Mouse (Mus musculus) embryonic facial prominence, embryonic 10.5 days (tissue): Measurements from ENCODE around the gene Scarf1. TPM values are rescaled to one million over a fixed set of nuclear protein-coding genes. Genes with fewer than 3 reads are reported as not detected.

Source experiments
- DNase-seq: peaks from one replicate; pipeline ENCODE4 v3.0.0-alpha.2; 2017; ENCODE audit warnings: low spot score
- H3K27ac ChIP-seq: fragments of 300-500 bp; sonication (generic); replicated peaks from 2 replicates; pipeline ENCODE4 v1.5.1; 2016; ENCODE audit warnings: mild to moderate bottlenecking
- H3K27me3 ChIP-seq: fragments of 300-500 bp; sonication (generic); replicated peaks from 2 replicates; pipeline ENCODE4 v1.6.1; 2016; ENCODE audit warnings: low read depth, mild to moderate bottlenecking; ENCODE audit not compliant: poor library complexity, severe bottlenecking
- H3K36me3 ChIP-seq: fragments of 300-500 bp; sonication (generic); replicated peaks from 2 replicates; pipeline ENCODE4 v1.6.1; 2016; ENCODE audit warnings: mild to moderate bottlenecking, moderate library complexity
- H3K4me1 ChIP-seq: fragments of 300-500 bp; sonication (generic); 2 replicates; pipeline ENCODE4 v1.6.1; 2016
- H3K4me3 ChIP-seq: fragments of 300-500 bp; sonication (generic); 2 replicates; pipeline ENCODE4 v1.5.1; 2016; ENCODE audit warnings: mild to moderate bottlenecking, moderate library complexity
- H3K9me3 ChIP-seq: fragments of 300-500 bp; sonication (generic); 2 replicates; pipeline ENCODE4 v1.6.1; 2016; ENCODE audit warnings: mild to moderate bottlenecking
- WGBS: fragments of 180-500 bp; shearing (Covaris S2); methylation state at CpG from one replicate; pipeline ENCODE4 v1.1.7; 2016; 5-methylcytosine and 5-hydroxymethylcytosine counted together
- polyA plus RNA-seq: library from polyadenylated mRNA; unstranded; fragments of >200 nt; fragmentation: Nextera tagmentation; extraction: Ambion mirVana; gene quantifications from 2 replicates; pipeline ENCODE4 v1.2.1, GENCODE M21; 2016

Scarf1 gene
- polyA plus RNA-seq, 1 experiment from 2014 or later = 4.8 TPM

- H3K4me3 ChIP-seq = no peak overlapping the region
Observed at GRCm38 (mm10) chr11:75519834-75520633, 6.7 kb downstream of the Scarf1 start.

GRCm38 (mm10) chr11:75521609-75522008 is 8.3 kb downstream of the Scarf1 start:
- H3K27me3 ChIP-seq = no peaks in the 10 kb centered on the region
- no peak overlapping the region for H3K27ac ChIP-seq
- H3K36me3 ChIP-seq = no peaks in the 10 kb centered on the region
- H3K4me1 ChIP-seq = no peaks in the 10 kb centered on the region
- no peak overlapping the region for H3K4me3 ChIP-seq
- H3K9me3 ChIP-seq = no peaks in the 10 kb centered on the region
- no peak for DNase-seq
- WGBS = 86% methylated on average over 4 of the region's 4 CpGs

More at GRCm38 (mm10) chr11:75519834-75520633, 6.7 kb downstream of the Scarf1 start:
- no peaks in the 10 kb centered on the region for H3K27me3 ChIP-seq
- H3K9me3 ChIP-seq = no peaks in the 10 kb centered on the region
- no peak overlapping the region for H3K27ac ChIP-seq
- no peak for DNase-seq
- 81% methylated on average over 15 of the region's 15 CpGs for WGBS
- H3K4me1 ChIP-seq = no peaks in the 10 kb centered on the region
- H3K36me3 ChIP-seq = 0 out of 2 replicates have a peak, but pooled peaks cover 3% of the 10 kb centered on the region

- no peak overlapping the region for H3K27ac ChIP-seq
- no peaks in the 10 kb centered on the region for H3K4me1 ChIP-seq
- no peak for DNase-seq
- H3K4me3 ChIP-seq = no peak overlapping the region
- H3K27me3 ChIP-seq = no peaks in the 10 kb centered on the region
- H3K36me3 ChIP-seq = no peaks in the 10 kb centered on the region
- no peaks in the 10 kb centered on the region for H3K9me3 ChIP-seq
- 87% methylated on average over 2 of the region's 2 CpGs for WGBS
Observed at GRCm38 (mm10) chr11:75522793-75523192, 9.5 kb downstream of the Scarf1 start.

GRCm38 (mm10) chr11:75525531-75526125 is 12.3 kb downstream of the Scarf1 start:
- Histone ChIP-seq H3K4me1 (no peaks in the 10 kb centered on the region), H3K36me3 (no peaks in the 10 kb centered on the region), H3K27ac (no peak overlapping the region), H3K4me3 (no peak overlapping the region), H3K9me3 (no peaks in the 10 kb centered on the region), H3K27me3 (no peaks in the 10 kb centered on the region)
- WGBS = 83% methylated on average over 15 of the region's 15 CpGs
- DNase-seq = no peak

GRCm38 (mm10) chr11:75526943-75527342 is 13.6 kb downstream of the Scarf1 start:
- H3K4me3 ChIP-seq = no peak overlapping the region
- H3K36me3 ChIP-seq = no peaks in the 10 kb centered on the region
- no peaks in the 10 kb centered on the region for H3K9me3 ChIP-seq
- 90% methylated on average over 6 of the region's 6 CpGs for WGBS
- DNase-seq = no peak
- H3K4me1 ChIP-seq = peaks cover 5% of the 10 kb centered on the region
- no peak overlapping the region for H3K27ac ChIP-seq
- H3K27me3 ChIP-seq = no peaks in the 10 kb centered on the region

- 53% methylated on average over 4 of the region's 4 CpGs for WGBS
- H3K4me1 ChIP-seq = peaks cover 15% of the 10 kb centered on the region
Observed at GRCm38 (mm10) chr11:75529771-75530170, 16.4 kb downstream of the Scarf1 start.

GRCm38 (mm10) chr11:75530325-75530724 is 17.0 kb downstream of the Scarf1 start:
- peaks cover 21% of the 10 kb centered on the region for H3K4me1 ChIP-seq
- H3K9me3 ChIP-seq = no peaks in the 10 kb centered on the region
- peak overlapping the region; percentile 69 for H3K4me3 ChIP-seq
- WGBS = 1% methylated on average over 10 of the region's 10 CpGs
- no peaks in the 10 kb centered on the region for H3K36me3 ChIP-seq
- H3K27me3 ChIP-seq = peaks cover 12% of the 10 kb centered on the region; the same call in 1 of the 2 replicates
- peak overlapping the region; percentile 96 for H3K27ac ChIP-seq
- peak; percentile 97 for DNase-seq

More at GRCm38 (mm10) chr11:75529771-75530170, 16.4 kb downstream of the Scarf1 start:
- no peak for DNase-seq
- H3K9me3 ChIP-seq = no peaks in the 10 kb centered on the region
- no peak overlapping the region for H3K4me3 ChIP-seq
- H3K27me3 ChIP-seq = peaks cover 12% of the 10 kb centered on the region; the same call in 1 of the 2 replicates
- H3K36me3 ChIP-seq = no peaks in the 10 kb centered on the region
- H3K27ac ChIP-seq = no peak overlapping the region

GRCm38 (mm10) chr11:75530845-75531373 is 17.6 kb downstream of the Scarf1 start:
- Histone ChIP-seq H3K9me3 (no peaks in the 10 kb centered on the region), H3K4me1 (peaks cover 24% of the 10 kb centered on the region), H3K4me3 (peak overlapping the region; percentile 69), H3K36me3 (no peaks in the 10 kb centered on the region), H3K27ac (peak overlapping the region; percentile 96), H3K27me3 (peaks cover 12% of the 10 kb centered on the region; the same call in 1 of the 2 replicates)
- no peak for DNase-seq
- under 1% methylated on average over 31 of the region's 31 CpGs for WGBS

- Histone ChIP-seq H3K27me3 (peaks cover 12% of the 10 kb centered on the region; the same call in 1 of the 2 replicates), H3K36me3 (no peaks in the 10 kb centered on the region), H3K4me3 (peak within 1 kb of the TSS; percentile 69), H3K9me3 (no peaks in the 10 kb centered on the region), H3K4me1 (peaks cover 24% of the 10 kb centered on the region), H3K27ac (peak within 1 kb of the TSS; percentile 96)
- DNase-seq = peak; percentile 98
- under 1% methylated on average over 62 of the region's 62 CpGs for WGBS
Observed at GRCm38 (mm10) chr11:75531469-75532242, 18.3 kb downstream of the Scarf1 start, which contains the start of gene Slc43a2. TSS of gene Slc43a2 (plus strand) at chr11:75531694.

- Histone ChIP-seq H3K9me3 (no peaks in the 10 kb centered on the region), H3K27ac (peak overlapping the region; percentile 96), H3K4me3 (peak overlapping the region; percentile 69), H3K27me3 (peaks cover 12% of the 10 kb centered on the region; the same call in 1 of the 2 replicates), H3K36me3 (no peaks in the 10 kb centered on the region), H3K4me1 (peaks cover 28% of the 10 kb centered on the region)
- 16% methylated on average over 38 of the region's 38 CpGs for WGBS
- peak; percentile 47 for DNase-seq
Observed at GRCm38 (mm10) chr11:75532340-75533277, 19.3 kb downstream of the Scarf1 start.

- WGBS = 81% methylated on average over 6 of the region's 6 CpGs
- H3K27me3 ChIP-seq = peaks cover 12% of the 10 kb centered on the region; the same call in 1 of the 2 replicates
- H3K4me1 ChIP-seq = peaks cover 37% of the 10 kb centered on the region
- no peak for DNase-seq
- H3K36me3 ChIP-seq = no peaks in the 10 kb centered on the region
- H3K9me3 ChIP-seq = no peaks in the 10 kb centered on the region
- peak overlapping the region; percentile 21; the same call in 1 of the 2 replicates for H3K27ac ChIP-seq
- peak overlapping the region; percentile 69 for H3K4me3 ChIP-seq
Observed at GRCm38 (mm10) chr11:75533314-75534015, 20.1 kb downstream of the Scarf1 start.
